Mouse (Mus musculus) spleen, adult 2 months (tissue): ENCODE data around the gene Mapkapk5. TPM values are rescaled to one million over a fixed set of nuclear protein-coding genes. Genes with fewer than 3 reads are reported as not detected.
A peak's percentile ranks its signal among the peaks of the same experiment; 100 is the strongest.

Experiments
- DNase-seq, 2 experiments: peaks; one replicate each; pipeline versions ENCODE4 v3.0.0 to v3.0.0-alpha.2; 2012 to 2021; ENCODE audit warnings: low spot score in 2 of 2, low read depth in 1 of 2
- H3K27ac ChIP-seq: fragments of 200-500 bp; 2 replicates; pipeline ENCODE4 v1.5.1; 2012; ENCODE audit warnings: low read length, inconsistent platforms; ENCODE audit not compliant: insufficient read depth
- H3K27me3 ChIP-seq: fragments of 200-500 bp; 2 replicates; pipeline ENCODE4 v1.6.1; 2012; ENCODE audit warnings: mild to moderate bottlenecking, moderate library complexity, low read length, inconsistent platforms; ENCODE audit not compliant: control insufficient read depth, insufficient read depth
- H3K36me3 ChIP-seq: fragments of 200-500 bp; 2 replicates; pipeline ENCODE4 v1.6.1; 2012; ENCODE audit warnings: mild to moderate bottlenecking, low read length, inconsistent platforms; ENCODE audit not compliant: control insufficient read depth, insufficient read depth
- H3K4me1 ChIP-seq: fragments of 200-500 bp; 2 replicates; pipeline ENCODE4 v1.6.1; 2011; ENCODE audit warnings: inconsistent platforms; ENCODE audit not compliant: control insufficient read depth, insufficient read depth, insufficient read length
- H3K4me3 ChIP-seq: fragments of 200-500 bp; 2 replicates; pipeline ENCODE4 v1.5.1; 2011; ENCODE audit warnings: mild to moderate bottlenecking, inconsistent platforms; ENCODE audit not compliant: insufficient read depth, insufficient read length; ENCODE audit errors: extremely low read depth
- CTCF ChIP-seq: fragments of 200-500 bp; IDR thresholded peaks from 2 replicates; pipeline ENCODE4 v1.5.1; 2011; ENCODE audit warnings: mild to moderate bottlenecking, inconsistent platforms; ENCODE audit not compliant: insufficient read depth, insufficient read length, insufficient replicate concordance; ENCODE audit errors: extremely low read depth
- POLR2A ChIP-seq: fragments of 200-500 bp; IDR thresholded peaks from 2 replicates; pipeline ENCODE4 v1.6.1; 2011; ENCODE audit warnings: low read depth, low read length, inconsistent platforms
- WGBS: fragments of 180-500 bp; shearing (Covaris S2); methylation state at CpG from one replicate; pipeline ENCODE4 v1.1.7; 2018; 5-methylcytosine and 5-hydroxymethylcytosine counted together
- polyA plus RNA-seq: library from polyadenylated mRNA; depleted of rRNA; stranded (reverse); fragments of >200 nt; gene quantifications from 2 replicates; pipeline ENCODE4 v1.2.3, GENCODE M21; 2012

Mapkapk5 gene
- polyA plus RNA-seq, 1 experiment, result 18.9 TPM

- TF ChIP-seq POLR2A (no peak), CTCF (no peak)
- Histone ChIP-seq H3K27ac (no peak overlapping the region), H3K36me3 (0 out of 2 replicates have a peak, but pooled peaks cover 3% of the 10 kb centered on the region), H3K4me3 (no peak overlapping the region), H3K4me1 (peaks cover 2% of the 10 kb centered on the region; the same call in 1 of the 2 replicates), H3K27me3 (no peaks in the 10 kb centered on the region)
- 88% methylated on average over 3 of the region's 3 CpGs for WGBS
- DNase-seq, result no peak
Measured at GRCm38 (mm10) chr5:121543370-121543769, 2.3 kb downstream of the Mapkapk5 start.

GRCm38 (mm10) chr5:121541235-121541634 lies 4.5 kb downstream of the Mapkapk5 start:
- Histone ChIP-seq H3K27me3 (no peaks in the 10 kb centered on the region), H3K4me3 (no peak overlapping the region), H3K36me3 (peaks cover 3% of the 10 kb centered on the region; the same call in 1 of the 2 replicates), H3K4me1 (peaks cover 2% of the 10 kb centered on the region; the same call in 1 of the 2 replicates), H3K27ac (no peak overlapping the region)
- TF ChIP-seq CTCF, result no peak
- TF ChIP-seq POLR2A, result no peak
- 79% methylated on average over 7 of the region's 7 CpGs for WGBS
- no peak for DNase-seq

DNA sequence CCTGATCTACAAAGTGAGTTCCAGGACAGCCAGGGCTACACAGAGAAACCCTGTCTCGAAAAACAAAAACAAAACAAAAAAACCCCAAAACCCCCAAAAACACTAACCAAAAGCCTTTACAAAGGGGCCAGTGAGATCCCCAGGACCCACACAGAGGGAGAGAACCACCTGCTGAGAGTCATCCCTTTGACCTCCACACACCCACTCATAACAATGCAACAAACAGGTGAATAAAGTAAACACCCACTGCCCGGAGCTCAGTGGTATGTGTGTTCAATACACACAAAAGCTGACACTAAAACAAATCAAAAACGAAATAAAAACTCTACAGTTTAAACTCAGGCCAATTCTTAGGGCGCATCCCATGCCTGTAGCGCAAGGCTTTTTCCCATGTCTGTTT lies 5.6 kb downstream of the Mapkapk5 start:
- peaks cover 11% of the 10 kb centered on the region for H3K36me3 ChIP-seq
- no peak for TF ChIP-seq CTCF
- no peak for TF ChIP-seq POLR2A
- no peak overlapping the region for H3K4me3 ChIP-seq
- no peak for DNase-seq
- H3K27me3 ChIP-seq, result no peaks in the 10 kb centered on the region
- H3K27ac ChIP-seq, result no peak overlapping the region
- H3K4me1 ChIP-seq, result peaks cover 2% of the 10 kb centered on the region; the same call in 1 of the 2 replicates
- WGBS, result 94% methylated on average over 5 of the region's 5 CpGs

GRCm38 (mm10) chr5:121537588-121537987 lies 8.1 kb downstream of the Mapkapk5 start:
- Histone ChIP-seq H3K27me3 (no peaks in the 10 kb centered on the region), H3K4me1 (no peaks in the 10 kb centered on the region), H3K27ac (no peak overlapping the region), H3K36me3 (peaks cover 26% of the 10 kb centered on the region), H3K4me3 (no peak overlapping the region)
- TF ChIP-seq POLR2A (no peak), CTCF (no peak)
- WGBS, result 97% methylated on average over 2 of the region's 2 CpGs
- no peak for DNase-seq

GRCm38 (mm10) chr5:121536921-121537555 lies 8.7 kb downstream of the Mapkapk5 start:
- 85% methylated on average over 7 of the region's 7 CpGs for WGBS
- Histone ChIP-seq H3K36me3 (peaks cover 27% of the 10 kb centered on the region), H3K4me1 (no peaks in the 10 kb centered on the region), H3K27me3 (no peaks in the 10 kb centered on the region), H3K27ac (no peak overlapping the region), H3K4me3 (no peak overlapping the region)
- no peak for DNase-seq
- no peak for TF ChIP-seq CTCF
- no peak for TF ChIP-seq POLR2A

- Histone ChIP-seq H3K36me3 (peaks cover 35% of the 10 kb centered on the region), H3K27ac (no peak overlapping the region), H3K4me1 (no peaks in the 10 kb centered on the region), H3K4me3 (no peak overlapping the region), H3K27me3 (no peaks in the 10 kb centered on the region)
- TF ChIP-seq CTCF, result no peak
- TF ChIP-seq POLR2A, result no peak
- 67% methylated on average over 3 of the region's 3 CpGs for WGBS
- no peak for DNase-seq
Measured at GRCm38 (mm10) chr5:121535116-121535515, 10.6 kb downstream of the Mapkapk5 start.

DNA sequence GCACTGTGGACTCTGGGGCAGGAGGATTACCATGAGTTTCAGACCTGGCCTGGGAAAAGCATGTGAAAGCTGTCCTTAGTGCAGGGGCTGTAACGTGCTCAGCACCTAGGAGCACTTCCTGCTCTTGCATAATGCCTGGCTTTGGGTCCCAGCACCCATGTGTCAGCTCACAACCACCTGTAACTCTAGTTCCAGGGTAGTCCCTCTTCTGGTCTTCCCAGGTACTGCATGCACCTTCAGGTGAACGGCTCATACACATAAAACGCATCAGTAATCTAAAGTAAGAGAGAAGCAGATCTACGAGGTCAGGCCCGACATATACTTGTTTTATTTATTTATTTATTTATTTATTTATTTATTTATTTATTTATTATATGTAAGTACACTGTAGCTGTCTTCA lies 11.2 kb downstream of the Mapkapk5 start:
- Histone ChIP-seq H3K36me3 (peaks cover 39% of the 10 kb centered on the region), H3K4me1 (no peaks in the 10 kb centered on the region), H3K27ac (no peak overlapping the region), H3K27me3 (no peaks in the 10 kb centered on the region), H3K4me3 (no peak overlapping the region)
- 89% methylated on average over 5 of the region's 5 CpGs for WGBS
- no peak for TF ChIP-seq POLR2A
- no peak for TF ChIP-seq CTCF
- peak in 1 of 2 experiments; percentile 7 for DNase-seq
